Mouse (Mus musculus) mesoderm, embryonic 11.5 days (tissue): ENCODE measurements around the gene Pex5l.

ENCODE experiments used
- DNase-seq: peaks from one replicate; pipeline ENCODE4 v3.0.0-alpha.2; 2012; ENCODE audit warnings: low read depth, low spot score

Gene Pex5l

DNA sequence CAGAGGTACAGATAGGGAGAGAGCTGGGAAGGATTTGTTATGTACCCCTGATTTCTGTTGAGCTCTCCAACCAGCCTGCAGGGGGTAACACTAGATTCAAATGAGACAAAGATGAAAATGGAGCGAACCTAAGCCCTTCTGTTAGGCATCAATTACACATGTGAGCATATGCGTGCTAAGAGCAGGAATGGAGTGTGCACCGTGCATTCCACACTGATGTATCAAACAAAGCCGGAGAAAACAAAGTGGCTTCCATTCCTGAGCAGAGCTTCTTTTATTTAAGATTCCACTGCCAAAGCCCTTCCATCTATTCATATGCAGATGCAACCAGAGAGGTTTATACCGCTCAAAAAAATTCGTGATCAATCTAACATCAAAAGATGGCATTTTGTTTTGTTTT, 79.5 kb downstream of the Pex5l start:
- no peak for DNase-seq

DNA sequence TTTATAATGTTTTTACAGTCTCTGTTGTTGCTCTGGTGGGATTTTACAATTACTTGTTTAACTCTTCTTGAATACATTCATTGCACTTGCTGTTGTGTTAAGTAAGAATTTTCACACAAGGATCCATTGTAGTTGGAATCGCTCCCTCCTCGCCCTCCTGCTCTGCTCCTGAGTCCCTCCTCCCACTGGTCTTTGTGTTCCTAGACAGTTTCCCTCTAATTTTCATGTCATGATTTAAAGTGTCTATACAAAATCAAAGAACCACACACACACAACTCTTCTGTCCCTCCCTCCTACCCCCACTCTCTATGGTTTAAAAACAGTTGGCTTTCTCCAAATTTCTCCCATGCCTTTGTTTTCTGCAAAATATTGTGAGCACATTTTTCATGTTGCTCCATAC, 81.6 kb downstream of the Pex5l start:
- peak; percentile 33 for DNase-seq

GRCm38 (mm10) chr3:33061016-33061415, 82.0 kb downstream of the Pex5l start:
- DNase-seq = peak; percentile 14

- DNase-seq = no peak
These were observed 82.6 kb downstream of the Pex5l start for GRCm38 (mm10) chr3:33060343-33060937.

DNA sequence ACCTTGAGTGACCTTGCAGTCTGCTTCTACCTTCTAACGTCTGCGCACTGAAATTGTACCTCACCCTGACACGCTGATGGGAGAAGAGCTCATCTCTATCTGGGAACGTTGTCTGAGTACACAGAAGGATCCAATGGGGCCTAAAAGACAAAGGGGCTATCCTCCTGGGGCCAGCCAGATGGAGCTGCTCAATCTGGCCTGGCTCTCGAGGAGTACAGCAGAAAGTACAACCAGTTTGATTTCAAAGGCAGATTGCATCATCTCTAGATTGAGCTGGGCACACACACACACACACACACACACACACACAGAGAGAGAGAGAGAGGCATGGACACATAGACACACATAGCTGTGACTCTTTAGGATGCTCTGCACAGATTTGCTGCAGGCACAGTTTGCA, 94.7 kb downstream of the Pex5l start:
- DNase-seq = no peak

DNA sequence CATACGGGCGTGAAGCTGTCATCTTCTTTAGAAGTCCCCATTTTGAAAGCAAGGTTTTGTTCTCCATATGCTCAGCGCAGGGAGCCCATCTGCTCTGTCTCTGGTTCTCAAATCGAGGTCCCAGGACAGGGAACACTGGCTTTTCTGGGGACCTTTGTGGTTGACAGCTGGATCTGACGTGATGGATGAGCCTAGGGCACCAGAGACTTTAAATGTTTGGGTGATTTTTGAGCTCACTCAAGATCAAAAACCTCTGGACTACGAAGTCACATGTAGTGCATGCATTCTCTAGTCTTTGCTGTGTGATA, 98.3 kb downstream of the Pex5l start:
- DNase-seq = no peak

- DNase-seq = no peak
These were observed 98.9 kb downstream of the Pex5l start for GRCm38 (mm10) chr3:33043896-33044798.

DNA sequence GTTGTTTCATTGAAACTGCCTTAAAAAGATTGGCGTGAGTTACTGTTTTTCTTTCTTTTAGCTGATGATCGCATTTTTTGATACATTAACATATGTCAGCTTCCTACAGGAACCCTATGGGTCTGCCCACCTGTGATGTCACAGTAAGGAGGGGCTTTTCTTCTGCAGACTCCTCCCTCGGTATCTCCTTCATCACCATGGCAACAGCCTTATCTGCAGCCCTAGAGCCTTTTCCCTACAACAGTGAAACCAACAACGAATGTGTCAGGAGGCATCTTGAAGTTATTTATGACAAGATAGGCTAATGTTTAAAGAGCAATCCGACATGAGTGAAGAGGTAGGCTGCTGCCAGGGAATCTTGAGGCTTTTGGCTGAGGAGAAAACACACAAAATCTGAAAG, 118.5 kb downstream of the Pex5l start:
- peak; percentile 29 for DNase-seq

DNA sequence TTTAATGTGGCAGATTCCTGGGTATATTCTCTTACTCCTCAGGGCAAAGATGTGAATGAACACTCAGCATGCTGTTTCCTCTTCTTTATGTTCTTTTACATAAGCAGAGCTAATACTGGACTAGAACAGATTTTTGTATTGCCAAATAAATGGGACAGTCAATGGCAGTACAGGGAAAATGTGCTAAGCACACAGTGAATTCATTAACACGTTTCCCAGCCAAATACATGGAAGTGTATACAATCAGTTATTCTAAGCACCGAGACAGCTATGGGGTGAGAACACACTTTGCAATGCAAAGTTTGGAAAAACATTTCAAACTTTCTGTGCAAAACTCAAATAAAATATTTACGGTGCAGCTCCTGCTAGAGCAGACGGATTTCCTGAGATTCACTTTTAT, 139.1 kb downstream of the Pex5l start:
- DNase-seq = no peak

- DNase-seq = no peak
These were observed 141.3 kb downstream of the Pex5l start for GRCm38 (mm10) chr3:33001769-33002168.

DNA sequence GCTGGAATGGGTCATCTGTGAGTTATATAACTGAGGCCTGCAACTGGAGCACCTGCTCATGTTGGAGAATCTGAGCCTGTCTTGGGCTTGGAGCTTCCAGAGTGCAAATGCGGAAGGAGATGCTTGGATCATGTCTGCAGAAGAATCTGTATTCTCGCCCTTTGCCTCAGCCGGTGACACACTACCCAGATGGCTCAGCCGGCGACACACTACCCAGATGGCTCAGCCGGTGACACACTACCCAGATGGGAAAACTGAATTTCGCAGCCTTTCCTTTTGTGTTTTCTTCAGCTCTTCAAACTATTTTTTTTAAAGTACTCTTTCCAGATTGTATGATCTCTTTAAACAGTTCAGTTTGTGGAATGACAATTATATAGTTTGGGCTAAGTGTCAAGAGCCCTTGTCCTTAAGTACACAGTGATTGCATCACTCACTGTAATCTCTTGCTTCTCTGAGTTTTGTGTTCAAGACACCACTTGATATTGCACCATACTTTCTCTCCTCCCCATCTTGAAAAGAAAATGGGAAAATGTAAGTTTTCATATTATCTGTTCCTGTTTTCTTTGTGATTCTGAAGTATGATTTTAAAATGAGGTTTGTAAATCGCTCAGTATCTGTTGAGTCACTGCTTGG, 142.5 kb downstream of the Pex5l start:
- no peak for DNase-seq

DNA sequence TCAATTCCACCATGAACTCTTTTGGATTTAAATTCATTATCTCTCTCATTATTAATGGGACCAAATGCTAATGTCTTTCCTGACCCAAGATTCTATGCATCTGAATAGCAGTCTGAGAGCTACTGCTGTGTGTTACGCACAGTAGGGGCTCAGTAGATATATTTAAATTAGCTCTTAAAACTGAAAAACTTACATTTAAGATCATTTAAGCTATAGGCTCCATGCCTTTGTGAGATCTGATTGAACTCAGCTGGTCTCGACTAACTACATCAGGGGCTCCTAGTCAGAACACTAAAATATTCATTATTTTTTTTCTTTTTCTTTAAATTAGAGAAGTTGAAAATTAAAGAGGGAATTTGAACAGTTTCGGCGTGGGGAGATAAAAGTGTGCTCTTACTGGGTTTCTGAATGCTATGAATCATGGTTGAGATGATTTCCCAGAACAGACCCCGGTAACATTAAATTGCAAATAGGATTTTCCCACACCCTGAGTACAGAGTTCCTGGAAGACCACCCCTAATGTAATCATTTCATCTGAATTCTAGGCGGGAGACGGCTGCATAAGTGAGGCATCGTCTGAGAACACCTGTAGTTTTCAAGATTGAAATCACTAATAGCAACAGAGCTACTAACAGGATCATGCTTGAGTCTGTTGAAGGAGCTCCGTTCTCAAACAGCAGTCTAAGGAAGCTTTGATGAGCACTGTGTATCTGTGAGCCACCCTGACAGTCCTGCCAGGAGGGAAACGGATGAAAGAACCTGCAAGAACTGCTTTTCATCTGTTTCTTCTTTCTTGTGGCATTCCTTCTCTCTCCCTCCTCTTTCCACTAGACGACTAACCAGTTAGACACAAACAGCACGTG, 151.1 kb downstream of the Pex5l start:
- no peak for DNase-seq

GRCm38 (mm10) chr3:32987806-32988205, 155.2 kb downstream of the Pex5l start:
- DNase-seq = no peak

DNA sequence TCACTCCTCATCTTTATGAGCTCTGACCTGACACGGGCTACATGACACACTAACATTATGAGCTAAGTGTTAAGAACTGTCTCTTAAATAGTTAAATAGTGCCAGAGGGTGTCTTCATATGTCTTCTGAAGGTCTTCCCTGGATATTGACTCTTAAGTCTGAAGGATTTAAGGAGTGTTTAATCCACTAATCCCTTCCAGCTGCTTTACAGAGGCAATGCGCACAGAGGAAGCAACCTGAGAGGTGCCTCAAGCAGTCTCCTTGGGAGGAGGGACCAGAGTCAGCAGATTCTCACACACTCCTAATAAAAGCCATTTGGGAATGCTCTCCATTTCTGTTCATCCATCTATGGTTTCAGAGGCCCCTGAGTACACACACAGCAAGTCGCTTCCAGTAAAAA, 157.9 kb downstream of the Pex5l start:
- DNase-seq = peak; percentile 52

GRCm38 (mm10) chr3:32979981-32980380, 163.1 kb downstream of the Pex5l start:
- DNase-seq = peak; percentile 60

DNA sequence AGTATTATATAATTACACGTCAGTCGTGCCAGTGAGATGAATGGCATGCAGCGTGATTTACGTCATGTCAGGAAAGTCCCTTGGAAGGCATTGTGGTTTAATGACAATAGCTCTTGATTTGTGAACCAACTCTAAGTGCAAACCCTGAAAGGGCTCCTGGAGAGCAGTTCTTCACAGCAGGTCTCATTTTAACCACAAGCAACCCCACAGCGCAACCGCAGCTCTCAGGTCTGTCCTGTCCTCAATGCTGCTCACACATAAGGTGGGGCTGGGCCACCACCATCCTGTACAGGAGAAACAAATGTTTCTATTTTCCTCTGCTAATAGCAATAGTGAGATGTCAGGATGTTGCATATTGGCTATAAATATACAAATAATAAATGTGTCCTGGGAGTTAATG, 163.8 kb downstream of the Pex5l start:
- DNase-seq = peak; percentile 47

GRCm38 (mm10) chr3:32970257-32970656, 172.8 kb downstream of the Pex5l start:
- DNase-seq = no peak

DNA sequence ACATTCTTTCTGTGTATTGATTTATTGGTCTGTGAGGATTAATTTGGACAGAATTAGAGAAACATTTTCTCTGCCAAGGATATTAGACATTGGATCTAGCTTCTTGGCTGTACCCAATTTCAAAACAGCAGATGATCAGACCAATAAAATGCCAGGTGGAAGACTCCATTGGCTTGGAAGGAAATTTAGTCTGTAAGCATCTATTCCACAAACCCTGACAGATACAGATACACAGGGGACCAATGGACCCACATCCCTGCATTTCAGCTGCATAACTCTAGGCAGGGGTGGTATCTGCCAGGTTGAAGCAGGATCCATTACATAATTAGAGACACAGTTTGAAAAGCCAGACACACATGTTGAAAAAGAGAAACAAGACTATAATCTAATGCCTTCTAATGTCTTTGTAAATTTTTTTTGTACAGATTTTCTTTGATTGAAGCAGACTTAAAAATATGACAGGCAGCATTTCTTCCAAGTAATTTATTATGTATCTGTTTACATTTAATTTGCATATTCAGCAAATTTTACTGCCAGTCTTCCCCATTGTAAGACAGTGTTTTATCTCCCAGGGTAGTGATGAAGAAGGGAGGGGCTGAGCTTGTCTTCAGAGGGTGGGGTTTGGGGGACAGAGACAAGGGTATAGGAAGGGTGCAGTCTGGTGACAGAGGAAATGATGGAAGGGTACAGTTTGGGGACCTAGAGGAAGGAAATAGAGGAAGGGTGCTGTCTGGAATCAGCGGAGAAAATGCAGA, 174.2 kb downstream of the Pex5l start:
- DNase-seq = no peak

DNA sequence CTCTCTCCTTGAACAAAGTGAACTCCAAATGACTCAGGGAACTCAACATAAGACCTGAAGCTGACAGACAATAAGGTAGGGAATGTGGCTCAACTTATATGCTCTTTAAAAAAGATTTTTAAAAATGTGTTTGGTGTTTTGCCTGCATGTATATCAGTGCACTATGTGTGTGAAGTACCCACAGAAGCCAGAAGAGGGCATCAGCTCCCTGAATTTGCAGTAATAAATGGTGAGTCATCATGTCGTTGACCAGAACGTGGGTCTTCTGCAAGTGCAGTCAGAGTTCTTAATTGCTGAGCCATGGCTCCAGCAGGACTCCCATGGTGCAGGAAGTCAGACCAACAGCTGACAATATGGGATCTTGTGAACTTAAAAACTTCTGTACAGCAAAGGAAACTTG, 177.5 kb downstream of the Pex5l start:
- DNase-seq = peak; percentile 70

DNA sequence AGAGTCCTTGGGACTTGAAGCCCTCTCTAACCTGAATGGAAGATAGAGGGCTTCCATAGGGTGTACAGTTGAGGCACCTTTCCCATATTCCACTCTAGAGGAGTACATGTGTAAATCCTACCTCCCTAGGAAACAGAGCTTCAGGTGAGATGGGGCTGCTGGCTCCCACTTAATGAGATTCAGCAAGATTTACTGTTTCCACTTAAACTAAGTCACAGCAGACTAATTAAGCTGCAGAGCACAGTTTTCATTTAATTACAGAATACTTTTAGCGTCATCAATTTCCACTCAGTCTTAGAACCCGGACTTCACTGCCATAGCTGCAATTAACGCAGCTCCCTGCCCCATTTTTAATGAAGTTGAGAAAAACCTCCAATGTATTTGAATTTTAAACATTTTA, 181.6 kb downstream of the Pex5l start:
- no peak for DNase-seq

- no peak for DNase-seq
These were observed 191.7 kb downstream of the Pex5l start for GRCm38 (mm10) chr3:32951382-32951781.
